32 mouse cellular contexts compared by ENCODE assay signal in the genomic region with DNA sequence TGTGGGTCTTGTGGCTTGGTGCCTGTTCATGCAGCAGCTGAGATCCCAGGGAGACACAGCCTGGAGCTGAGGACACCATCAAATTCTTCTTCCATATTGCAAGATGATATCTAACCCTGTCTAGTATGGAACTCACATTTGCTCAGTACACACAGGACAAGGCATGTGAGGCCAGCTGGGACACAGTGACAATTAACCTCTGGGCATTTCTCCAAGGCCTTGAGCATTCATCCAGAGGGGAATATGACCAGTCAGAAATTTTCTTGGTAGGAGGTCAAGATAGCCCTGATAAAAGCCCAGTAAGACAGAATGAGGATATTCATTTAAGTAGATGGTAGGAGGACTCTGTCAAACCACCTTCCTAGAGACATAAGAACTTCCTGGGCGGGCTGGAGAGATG. TPM values are rescaled to one million over a fixed set of nuclear protein-coding genes. Genes with fewer than 3 reads are reported as not detected.
DNase-seq lines count a peak whose midpoint lies in the region; ATAC-seq and TF ChIP-seq lines count a peak whose summit lies in the region.
"Had no signal": no experiment of that assay in that cellular context is flagged by ENCODE, and none has a peak within 500 bp of the region (broad histone marks: within the 10 kb centered on the region; RNA-seq: fewer than 3 reads in every experiment).

No protein-coding gene starts in this region.

- H3K4me2 ChIP-seq in kidney, embryonic 14.5 days (replicated peaks; ENCODE audit: low read depth, low read length), result no peak overlapping the region
- H3K4me2 ChIP-seq in lung, embryonic 14.5 days, result no peak overlapping the region
- no peak overlapping the region for H3K4me2 ChIP-seq in lung, postnatal 0 days (replicated peaks; ENCODE audit: low read depth, low read length)
- H3K4me2 ChIP-seq: embryonic facial prominence, embryonic 15.5 days; forebrain, embryonic 12.5 days; heart, embryonic 12.5 days; hindbrain, embryonic 13.5 days; limb, embryonic 15.5 days; liver, embryonic 15.5 days; midbrain, embryonic 13.5 days; neural tube, embryonic 15.5 days had no signal

- 81% methylated on average over 1 of the region's 1 CpGs for WGBS in kidney, embryonic 14.5 days
- 60% methylated on average over 1 of the region's 1 CpGs for WGBS in lung, embryonic 14.5 days
- WGBS in lung, postnatal 0 days, result 89% methylated on average over 1 of the region's 1 CpGs

- H3K27me3 ChIP-seq in kidney, embryonic 14.5 days (ENCODE audit: control insufficient read depth, insufficient read depth, low read length), result peaks cover 3% of the 10 kb centered on the region
- H3K27me3 ChIP-seq in lung, embryonic 14.5 days (ENCODE audit: insufficient read depth, low read length), result no peaks in the 10 kb centered on the region
- no peaks in the 10 kb centered on the region for H3K27me3 ChIP-seq in lung, postnatal 0 days (replicated peaks; ENCODE audit: insufficient read depth, low read length)
- H3K27me3 ChIP-seq: embryonic facial prominence, embryonic 15.5 days; forebrain, embryonic 12.5 days; hindbrain, embryonic 13.5 days; limb, embryonic 15.5 days; liver, embryonic 15.5 days; midbrain, embryonic 13.5 days; neural tube, embryonic 15.5 days had no signal

- H3K9ac ChIP-seq in kidney, embryonic 14.5 days (ENCODE audit: low read depth, low read length), result no peak overlapping the region
- H3K9ac ChIP-seq in lung, embryonic 14.5 days, result no peak overlapping the region
- no peak overlapping the region for H3K9ac ChIP-seq in lung, postnatal 0 days (replicated peaks; ENCODE audit: low read depth)
- H3K9ac ChIP-seq: embryonic facial prominence, embryonic 15.5 days; forebrain, embryonic 12.5 days; heart, embryonic 12.5 days; hindbrain, embryonic 13.5 days; limb, embryonic 15.5 days; liver, embryonic 15.5 days; midbrain, embryonic 13.5 days; neural tube, embryonic 15.5 days had no signal

- no peak overlapping the region for H3K27ac ChIP-seq in kidney, embryonic 14.5 days (ENCODE audit: low read depth, low read length)
- H3K27ac ChIP-seq in lung, embryonic 14.5 days (ENCODE audit: low read depth), result no peak overlapping the region
- H3K27ac ChIP-seq in lung, postnatal 0 days (ENCODE audit: low read length), result no peak overlapping the region
- H3K27ac ChIP-seq: embryonic facial prominence, embryonic 10.5 days; embryonic facial prominence, embryonic 15.5 days; forebrain, embryonic 12.5 days; hindbrain, embryonic 13.5 days; limb, embryonic 10.5 days; limb, embryonic 15.5 days; liver, embryonic 15.5 days; macrophage; midbrain, embryonic 13.5 days; neural tube, embryonic 15.5 days had no signal

- no peak overlapping the region for H3K4me3 ChIP-seq in kidney, embryonic 14.5 days (ENCODE audit: low read length)
- H3K4me3 ChIP-seq in lung, embryonic 14.5 days (ENCODE audit: low read depth, low read length), result no peak overlapping the region
- H3K4me3 ChIP-seq in lung, postnatal 0 days (ENCODE audit: low read depth, low read length), result no peak overlapping the region
- H3K4me3 ChIP-seq: embryonic facial prominence, embryonic 10.5 days; embryonic facial prominence, embryonic 15.5 days; forebrain, embryonic 12.5 days; heart, embryonic 12.5 days; hindbrain, embryonic 13.5 days; limb, embryonic 10.5 days; limb, embryonic 15.5 days; liver, embryonic 15.5 days; midbrain, embryonic 13.5 days; neural tube, embryonic 15.5 days had no signal

- TF ChIP-seq EP300 in lung, postnatal 0 days (IDR thresholded peaks at IDR 0.05), result no peak

- TF ChIP-seq CTCF in lung, embryonic 14.5 days (IDR thresholded peaks at IDR 0.05; ENCODE audit: low read depth), result no peak
- TF ChIP-seq CTCF in lung, postnatal 0 days (IDR thresholded peaks at IDR 0.05), result no peak

- no peaks in the 10 kb centered on the region for H3K4me1 ChIP-seq in kidney, embryonic 14.5 days (ENCODE audit: control insufficient read depth, insufficient read depth, low read length)
- H3K4me1 ChIP-seq in lung, embryonic 14.5 days (ENCODE audit: insufficient read depth), result peaks cover 7% of the 10 kb centered on the region; the same call in 1 of the 2 replicates
- H3K4me1 ChIP-seq in lung, postnatal 0 days (ENCODE audit: insufficient read depth, low read depth, low read length), result peaks cover 1% of the 10 kb centered on the region; the same call in 1 of the 2 replicates
- H3K4me1 ChIP-seq: embryonic facial prominence, embryonic 10.5 days; embryonic facial prominence, embryonic 15.5 days; forebrain, embryonic 12.5 days; heart, embryonic 12.5 days; hindbrain, embryonic 13.5 days; limb, embryonic 10.5 days; limb, embryonic 15.5 days; midbrain, embryonic 13.5 days; neural tube, embryonic 15.5 days had no signal

- H3K9me3 ChIP-seq in kidney, embryonic 14.5 days (ENCODE audit: control insufficient read depth, low read length), result no peaks in the 10 kb centered on the region
- H3K9me3 ChIP-seq in lung, embryonic 14.5 days (ENCODE audit: low read depth, low read length), result no peaks in the 10 kb centered on the region
- H3K9me3 ChIP-seq in lung, postnatal 0 days (ENCODE audit: low read length), result no peaks in the 10 kb centered on the region
- H3K9me3 ChIP-seq: embryonic facial prominence, embryonic 10.5 days; embryonic facial prominence, embryonic 15.5 days; forebrain, embryonic 12.5 days; heart, embryonic 12.5 days; hindbrain, embryonic 13.5 days; limb, embryonic 10.5 days; limb, embryonic 15.5 days; liver, embryonic 15.5 days; midbrain, embryonic 13.5 days; neural tube, embryonic 15.5 days had no signal

- no peaks in the 10 kb centered on the region for H3K36me3 ChIP-seq in kidney, embryonic 14.5 days (ENCODE audit: control insufficient read depth, insufficient read depth, low read length)
- H3K36me3 ChIP-seq in lung, embryonic 14.5 days (ENCODE audit: insufficient read depth), result no peaks in the 10 kb centered on the region
- H3K36me3 ChIP-seq in lung, postnatal 0 days (ENCODE audit: insufficient read depth, low read length), result peaks cover 9% of the 10 kb centered on the region; the same call in 1 of the 2 replicates
- H3K36me3 ChIP-seq: embryonic facial prominence, embryonic 10.5 days; embryonic facial prominence, embryonic 15.5 days; forebrain, embryonic 12.5 days; heart, embryonic 12.5 days; hindbrain, embryonic 13.5 days; limb, embryonic 10.5 days; limb, embryonic 15.5 days; liver, embryonic 15.5 days; midbrain, embryonic 13.5 days; neural tube, embryonic 15.5 days had no signal

- ATAC-seq in kidney, embryonic 14.5 days (ENCODE audit: low FRiP score, low TSS enrichment), result no peak
- no peak for ATAC-seq in lung, embryonic 14.5 days (ENCODE audit: insufficient read depth)
- ATAC-seq in lung, postnatal 0 days, result no peak
- ATAC-seq in monocyte, adult 5-6 weeks (replicated peaks; ENCODE audit: insufficient number of reproducible peaks, low FRiP score, low TSS enrichment, poor library complexity, severe bottlenecking), result no peak
- ATAC-seq in activated CD4-positive, CD25-positive, alpha-beta regulatory T cell, adult 4 months, result no peak
- ATAC-seq: CD4-positive, CD25-positive, alpha-beta regulatory T cell, adult 4 months; intestine, embryonic 16.5 days; midbrain, embryonic 13.5 days had no signal

- peak; percentile 26 for DNase-seq in kidney, adult 11 months
- DNase-seq in lung, embryonic 14.5 days, result peak; percentile 24
- no peak for DNase-seq in lung, postnatal 0 days (ENCODE audit: low spot score)
- peak; percentile 48 for DNase-seq in kidney, postnatal 14 days
- DNase-seq: adrenal gland, postnatal 10 days; cerebellum, adult 18-20 months; cerebellum, postnatal 25 days; gastrocnemius, postnatal 25 days; heart, adult 18-20 months; heart, postnatal 4 days; layer of hippocampus, adult 9-11 months; lung, postnatal 10 days; retina, postnatal 1 day; right cerebral cortex, postnatal 14 days; thymus, postnatal 4 days had no signal

RNA-seq across cellular contexts. Expression of a gene that starts 56.9 kb away (rescaled TPM):
- polyA plus RNA-seq in kidney, embryonic 14.5 days (2014; fragmentation: Nextera tagmentation; extraction: Ambion mirVana), result 1.1 and 4.0 TPM in 2 replicates
- polyA plus RNA-seq in lung, embryonic 14.5 days (2014; fragmentation: Nextera tagmentation; extraction: Ambion mirVana), result 15.1 and 15.4 TPM in 2 replicates
- polyA plus RNA-seq in lung, postnatal 0 days (2015; fragmentation: Nextera tagmentation; extraction: Ambion mirVana), result 68.9 and 70.0 TPM in 2 replicates
- not detected in 3 replicates for total RNA-seq in monocyte, adult 5-6 weeks (2017)
- under 1 TPM in 1 of 2 experiments, not detected in 1; 0.27 TPM for polyA plus RNA-seq in activated CD4-positive, CD25-positive, alpha-beta regulatory T cell, adult 4 months (2017; shearing (Covaris generic))
- total RNA-seq: megakaryocyte-erythroid progenitor cell, adult 5-6 weeks had no signal
- polyA plus RNA-seq: macrophage had no signal
